Mouse (Mus musculus) frontal cortex, postnatal 10 days (tissue): ENCODE data around the gene Ppara.

Experiments used
- DNase-seq, 2 experiments: peaks; one replicate each; pipeline ENCODE4 v3.0.0; 2022; ENCODE audit warnings: low spot score in 2 of 2, mixed read lengths in 1 of 2

Ppara gene

DNA sequence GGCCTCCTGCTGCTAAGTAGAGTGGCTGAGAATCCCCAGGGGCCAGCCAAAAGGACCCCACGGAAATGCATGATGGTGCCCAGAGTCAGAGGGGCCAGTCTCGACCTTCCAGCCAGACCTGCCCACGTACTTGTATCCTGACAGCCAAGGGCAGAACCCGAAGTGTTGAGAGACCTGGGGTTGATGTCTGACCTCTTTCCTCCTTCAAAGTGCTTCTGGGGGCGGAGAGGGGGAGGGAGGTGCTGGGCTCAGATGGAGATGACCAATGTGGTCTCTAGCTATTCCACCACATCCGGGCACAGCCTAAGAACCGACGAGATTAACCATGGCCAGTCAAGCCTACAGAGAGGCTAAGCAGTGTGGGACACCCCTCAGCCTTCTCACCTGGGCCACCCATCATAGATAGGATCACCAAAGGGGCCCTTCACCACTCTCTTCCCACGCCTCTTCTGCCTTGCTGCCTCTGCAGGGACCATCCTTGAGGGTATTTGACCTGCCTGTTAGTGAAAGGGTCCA is 29.7 kb upstream of the Ppara start:
- no peak for DNase-seq

DNA sequence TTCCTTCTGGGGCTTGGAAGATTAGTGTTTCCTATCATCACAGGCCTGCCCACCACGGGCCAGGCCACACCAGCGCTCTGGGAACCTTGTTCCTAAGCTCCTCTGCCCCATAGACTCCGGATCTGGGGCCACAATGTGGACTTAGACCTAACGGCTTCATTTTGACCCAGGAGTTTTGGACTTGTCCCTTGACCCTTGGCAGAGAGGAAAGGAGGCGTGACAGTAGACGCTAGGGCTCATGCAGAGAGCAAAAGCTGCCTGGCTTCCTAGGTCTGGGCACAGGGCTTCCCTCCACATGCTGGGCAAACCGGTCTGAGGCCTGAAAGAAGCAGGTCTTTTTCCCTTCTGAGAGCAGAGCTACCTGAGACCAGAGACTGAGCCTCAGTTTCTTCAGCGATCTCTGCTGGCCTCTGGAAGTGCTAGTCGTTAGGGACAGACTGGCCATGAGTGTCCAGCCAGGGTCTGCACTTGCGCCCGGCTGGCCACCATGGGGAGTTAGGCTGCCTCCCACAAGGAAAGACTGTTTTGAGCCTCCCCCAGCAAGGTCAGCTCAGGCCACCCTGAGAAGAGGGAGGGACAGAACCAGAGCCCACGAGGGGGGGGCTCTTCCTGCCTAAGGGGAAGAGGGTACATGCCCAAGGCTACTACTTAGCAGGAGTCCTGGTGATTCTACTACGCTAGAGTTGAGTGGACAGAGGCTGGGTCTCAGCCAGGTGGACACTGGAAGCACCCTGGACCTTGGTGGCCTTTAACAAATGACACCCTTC is 29.0 kb upstream of the Ppara start:
- DNase-seq, result no peak

DNA sequence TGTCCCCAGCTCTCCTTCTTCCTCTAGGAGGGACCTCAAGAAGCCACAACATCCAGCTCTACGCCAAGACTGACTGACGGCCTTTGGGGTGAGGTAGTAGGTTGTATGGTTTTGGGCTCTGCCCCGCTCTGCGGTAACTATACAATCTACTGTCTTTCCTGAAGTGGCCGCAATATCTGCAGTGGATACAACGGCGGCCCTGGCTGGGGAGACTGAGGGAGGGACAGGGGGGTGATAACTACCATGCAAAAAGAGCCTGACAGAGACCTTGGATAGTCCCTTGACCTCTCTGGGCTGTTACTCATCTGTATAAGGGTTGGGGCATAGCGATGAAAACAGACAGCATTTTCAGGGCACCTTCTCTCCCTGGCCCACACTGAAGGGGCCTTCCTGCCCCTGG is 28.3 kb upstream of the Ppara start:
- DNase-seq, result no peak

DNA sequence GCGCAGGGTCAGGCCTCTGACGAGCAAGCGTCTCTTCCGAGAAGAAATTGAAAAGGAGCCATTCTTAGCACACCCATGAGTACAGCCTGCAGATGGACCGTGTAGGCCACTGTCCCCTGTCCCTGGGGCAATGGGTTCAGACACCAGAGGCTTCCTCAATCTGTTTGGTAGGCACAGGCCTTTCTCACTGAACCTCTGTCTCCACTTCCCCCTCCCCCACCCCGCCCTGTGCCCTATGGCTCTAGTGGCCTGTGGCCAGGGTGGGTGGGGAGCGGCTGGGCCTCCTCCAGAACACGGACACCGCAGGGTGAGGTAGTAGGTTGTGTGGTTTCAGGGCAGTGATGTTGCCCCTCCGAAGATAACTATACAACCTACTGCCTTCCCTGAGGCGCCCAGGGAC is 27.8 kb upstream of the Ppara start:
- DNase-seq, result no peak

DNA sequence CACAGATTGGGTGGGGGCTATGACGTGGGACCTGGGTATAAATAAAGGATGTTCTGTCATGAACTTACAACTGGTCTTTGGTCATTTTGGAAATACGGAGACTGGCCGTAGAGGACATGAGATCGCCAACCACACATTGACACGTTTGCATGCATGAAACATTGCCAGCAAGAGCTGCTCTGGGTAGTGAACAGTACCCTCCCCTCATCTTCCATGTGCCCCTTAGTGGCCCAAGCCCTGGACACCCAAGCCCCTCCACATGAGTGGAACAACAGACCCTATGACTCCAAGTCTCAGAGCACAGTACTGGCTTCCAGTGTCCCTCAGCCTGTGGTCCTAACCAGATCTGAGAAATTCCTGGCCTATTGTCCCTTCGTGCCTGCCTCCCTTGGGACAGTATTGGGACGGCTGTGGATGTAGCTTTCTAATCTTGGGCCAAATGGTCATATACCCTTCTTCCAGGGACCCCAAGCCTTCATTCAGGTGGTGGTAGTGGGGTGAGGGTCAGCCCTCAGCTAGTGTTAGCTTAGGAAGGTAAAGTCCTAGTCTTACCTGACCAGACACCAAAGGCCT is 27.2 kb upstream of the Ppara start:
- no peak for DNase-seq

DNA sequence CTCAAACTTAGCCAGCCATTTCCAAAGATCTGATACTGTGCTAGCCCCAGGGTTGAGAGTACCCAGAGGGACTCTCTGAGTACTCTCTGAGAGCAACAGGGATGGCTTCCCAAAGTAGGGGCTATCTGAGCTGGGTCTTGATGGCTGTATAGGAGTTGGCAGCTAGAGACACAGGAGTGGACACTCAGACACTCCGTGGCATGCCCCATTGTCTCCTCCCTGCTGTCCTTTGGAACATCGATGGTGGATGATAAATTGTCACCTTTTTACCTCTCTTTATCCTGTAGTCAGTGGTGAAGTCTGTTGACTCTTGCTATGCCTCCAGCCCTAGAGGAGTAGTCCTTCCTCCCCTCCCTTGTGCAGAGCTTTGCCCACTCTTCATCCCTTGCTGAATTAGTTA is 26.6 kb upstream of the Ppara start:
- no peak for DNase-seq

DNA sequence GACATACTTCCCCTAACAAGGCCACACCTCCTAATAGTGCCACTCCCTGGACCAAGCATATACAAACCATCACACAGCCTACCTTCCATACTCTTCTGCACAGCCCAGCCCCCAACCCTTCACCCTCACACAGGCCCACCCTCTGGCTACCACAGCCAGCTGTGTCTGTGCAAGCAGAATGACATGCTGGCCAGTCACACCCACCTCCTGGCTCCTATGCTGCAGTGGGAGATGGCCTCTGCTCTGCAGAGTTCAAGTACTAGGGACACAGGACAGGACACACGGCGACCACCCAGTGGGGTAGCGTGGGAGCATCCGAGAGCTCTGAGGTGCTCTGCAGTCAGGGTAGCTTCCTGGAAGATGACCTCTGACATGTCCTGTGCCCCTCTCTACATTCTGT is 25.9 kb upstream of the Ppara start:
- no peak for DNase-seq

DNA sequence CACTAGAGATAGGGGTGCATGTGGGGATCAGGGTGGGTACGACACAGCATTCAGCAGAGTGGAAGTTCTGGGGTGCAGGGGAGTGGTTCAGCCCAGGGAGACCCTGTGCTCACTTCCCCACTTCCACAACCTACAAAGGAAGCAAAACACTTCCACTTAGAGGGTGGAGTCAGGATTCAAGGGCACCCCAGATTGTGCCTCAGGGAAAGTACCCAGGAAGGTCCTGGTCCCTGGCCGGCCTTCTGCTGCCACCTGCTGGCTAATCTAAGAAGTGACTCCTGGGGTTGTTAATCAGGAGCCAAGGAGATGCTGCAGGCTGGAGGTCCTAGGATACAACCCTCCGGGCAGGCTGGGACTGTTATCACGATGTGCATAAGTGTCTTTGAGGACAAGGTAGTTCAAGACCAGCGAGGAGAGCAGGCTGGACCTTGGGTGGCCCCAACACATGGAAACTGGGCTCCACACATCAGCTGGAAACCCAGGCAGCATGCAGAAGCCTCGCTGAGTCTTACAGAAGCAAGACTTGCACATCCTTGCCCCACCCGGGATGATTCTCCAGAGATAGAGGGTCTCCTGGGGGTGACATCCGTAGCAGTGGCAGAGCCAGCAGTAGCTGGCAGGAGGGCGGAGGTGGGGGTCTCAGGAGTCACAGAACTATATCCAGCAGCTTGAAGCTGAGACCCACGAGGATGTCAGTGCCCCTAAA is 25.4 kb upstream of the Ppara start:
- DNase-seq, result peak; percentile 81 to 85

DNA sequence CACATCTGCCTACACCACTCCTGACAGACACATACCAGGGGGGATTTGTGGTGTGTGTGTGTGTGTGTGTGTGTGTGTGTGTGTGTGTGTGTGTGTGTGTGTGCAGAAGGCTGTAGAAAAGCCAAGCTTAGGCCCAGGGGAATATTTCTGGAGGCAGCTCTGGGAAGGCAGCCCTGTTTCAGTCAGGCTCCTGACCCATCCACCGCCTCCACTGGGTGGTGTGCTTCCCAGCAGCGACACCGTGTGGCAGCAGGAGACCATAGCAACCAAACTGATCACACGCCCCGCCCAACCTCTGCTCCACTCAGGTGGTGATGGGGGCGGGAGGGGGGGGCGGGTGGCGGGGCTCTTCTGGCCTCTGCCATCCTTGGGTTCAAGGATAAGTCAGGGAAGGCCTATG is 24.6 kb upstream of the Ppara start:
- peak; percentile 73 to 84 for DNase-seq

DNA sequence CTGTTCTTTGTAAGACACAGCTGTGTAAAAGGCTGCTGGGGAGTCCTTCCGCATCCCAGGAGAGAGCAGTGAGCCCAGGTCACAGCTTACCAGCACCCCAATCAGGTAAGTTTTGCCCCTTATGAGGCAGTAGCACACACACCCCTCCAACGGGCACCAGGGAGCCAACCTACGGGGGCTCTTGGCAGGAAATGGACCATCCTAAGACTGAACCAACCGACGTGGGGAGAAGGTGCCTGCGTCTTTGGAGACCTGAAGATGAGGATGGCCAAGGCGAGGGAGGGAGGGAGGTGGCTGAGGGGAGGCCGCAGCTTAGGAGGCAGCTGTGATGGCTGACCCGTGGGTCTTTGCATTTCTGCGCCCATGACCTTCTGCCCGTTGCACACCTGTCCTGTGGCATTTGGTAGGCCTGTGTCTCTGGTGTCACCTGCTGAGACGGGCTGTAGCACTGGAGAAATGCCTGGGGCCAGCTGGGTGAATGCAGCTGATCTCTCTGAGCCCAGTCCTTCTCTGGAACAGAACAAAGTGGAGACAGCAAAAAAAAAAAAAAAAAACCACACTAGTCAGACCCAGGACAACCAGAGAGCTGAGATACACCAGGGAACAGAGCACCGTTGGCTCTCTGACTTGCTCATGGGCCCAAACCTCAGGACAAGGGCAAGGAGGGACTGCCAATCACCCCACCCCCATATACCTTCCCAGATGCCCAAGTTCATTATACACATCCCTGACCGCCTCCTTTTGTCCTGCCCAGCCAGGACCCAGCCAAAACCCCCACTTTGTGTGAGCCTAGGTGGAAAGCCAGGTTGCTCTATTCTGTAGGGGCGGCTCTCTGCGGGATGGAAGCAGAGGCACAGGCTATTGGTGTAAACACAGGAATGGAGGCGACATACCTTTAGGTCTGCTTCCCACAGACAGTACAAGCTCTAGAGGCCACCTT is 23.9 kb upstream of the Ppara start:
- no peak for DNase-seq

DNA sequence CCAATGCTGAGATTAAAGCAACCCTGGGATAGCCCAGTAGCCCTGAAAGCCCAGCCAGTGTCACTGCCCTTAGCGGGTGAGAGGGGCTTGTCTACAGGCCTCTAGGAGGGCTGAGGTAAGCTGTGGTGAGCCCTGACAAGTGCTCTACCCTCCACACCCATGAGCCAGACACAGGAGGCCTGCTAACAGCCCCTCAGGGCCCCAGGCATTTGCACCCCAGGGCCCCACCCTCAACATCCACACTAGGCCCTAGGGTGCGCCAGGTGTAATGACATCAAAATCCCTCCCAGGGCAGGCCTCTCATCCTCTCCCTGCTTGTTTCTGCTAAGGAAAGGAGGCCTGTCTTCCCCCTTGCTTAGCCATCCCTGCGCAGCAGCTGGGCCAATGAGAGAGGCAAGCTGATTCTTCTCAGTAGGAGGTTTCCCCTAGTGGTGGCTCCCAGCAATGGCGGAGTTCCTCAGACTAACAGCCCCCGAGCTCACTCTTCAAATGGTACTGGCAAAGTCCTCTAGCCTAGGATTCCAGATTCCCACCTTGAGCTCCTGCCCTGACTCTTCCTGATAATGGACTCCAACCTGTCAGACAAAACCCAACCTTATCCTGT is 22.1 kb upstream of the Ppara start:
- no peak for DNase-seq

DNA sequence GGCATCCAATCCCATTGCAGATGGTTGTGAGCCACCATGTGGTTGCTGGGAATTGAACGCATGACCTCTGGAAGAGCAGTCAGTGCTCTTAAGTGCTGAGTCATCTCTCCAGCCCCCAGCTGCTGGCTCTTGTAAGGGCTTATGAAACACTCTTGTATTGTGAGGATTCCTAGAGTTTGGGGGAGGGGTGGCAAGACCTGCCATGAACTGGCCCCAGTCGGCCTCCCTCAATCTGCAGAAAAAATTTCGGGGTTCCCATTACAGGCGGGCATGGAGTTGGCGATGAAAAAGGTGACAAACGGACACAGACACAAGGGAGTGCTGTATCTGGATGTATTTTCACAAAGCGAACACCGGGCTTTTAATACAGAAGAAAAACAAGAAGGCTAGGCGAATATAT is 21.4 kb upstream of the Ppara start:
- DNase-seq, result no peak

DNA sequence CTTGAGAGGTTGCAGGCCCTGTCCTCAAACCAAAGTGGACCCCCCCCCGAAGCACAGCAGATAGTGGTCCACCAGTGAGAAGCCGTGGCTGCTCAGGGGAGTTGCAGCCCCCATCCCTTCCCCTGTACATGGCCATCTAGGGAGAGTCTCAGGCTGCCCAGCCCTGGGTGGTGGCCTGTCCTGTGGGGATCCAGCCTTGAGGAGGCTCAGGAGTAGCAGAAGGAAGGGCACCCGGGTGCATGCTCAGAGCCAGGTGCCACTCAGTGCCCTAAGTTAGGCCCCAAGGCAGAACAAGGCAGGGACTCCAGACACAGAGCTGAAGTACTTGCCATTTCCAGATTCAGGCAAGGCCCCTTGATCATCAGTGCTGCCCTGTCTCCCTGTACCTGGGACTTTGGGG is 19.7 kb upstream of the Ppara start:
- no peak for DNase-seq

DNA sequence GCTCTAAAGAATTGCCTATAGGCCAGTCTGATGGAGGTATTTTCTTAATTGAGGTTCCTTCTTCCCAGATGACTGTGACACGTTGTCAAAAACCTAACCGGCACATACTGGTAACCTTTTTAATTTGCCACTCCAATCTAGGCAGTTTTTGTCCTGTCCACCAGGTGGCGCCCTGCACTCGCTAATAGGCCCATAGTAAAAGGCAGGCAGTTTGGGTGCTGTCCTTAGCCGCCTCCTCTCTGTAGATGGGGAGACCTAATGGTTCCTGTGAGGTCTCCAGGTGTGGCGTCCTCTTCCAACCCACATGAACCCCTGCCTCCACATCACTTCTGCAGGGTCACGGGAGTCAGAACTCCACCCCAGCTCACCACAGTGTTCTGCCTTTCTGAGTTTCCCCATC is 18.7 kb upstream of the Ppara start:
- DNase-seq, result peak in 1 of 2 experiments; percentile 82

DNA sequence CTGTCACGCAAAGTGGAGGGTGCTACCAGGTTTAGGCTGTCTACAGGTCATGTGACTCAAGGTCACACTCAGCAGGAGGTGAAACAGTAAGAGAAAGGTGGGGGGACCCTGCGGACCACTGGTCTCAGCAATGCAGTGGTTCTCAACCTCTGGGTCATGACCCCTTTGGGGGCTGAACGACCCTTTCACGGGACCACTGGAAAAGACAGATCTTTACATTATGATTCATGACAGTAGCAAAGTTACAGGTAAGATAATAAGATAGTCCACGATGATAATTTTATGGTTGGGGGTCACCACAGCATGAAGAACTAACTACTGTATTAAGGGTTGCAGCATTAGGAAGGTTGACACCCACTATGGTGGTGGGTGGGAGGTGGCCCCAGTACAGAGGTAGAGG is 18.2 kb upstream of the Ppara start:
- DNase-seq, result no peak

DNA sequence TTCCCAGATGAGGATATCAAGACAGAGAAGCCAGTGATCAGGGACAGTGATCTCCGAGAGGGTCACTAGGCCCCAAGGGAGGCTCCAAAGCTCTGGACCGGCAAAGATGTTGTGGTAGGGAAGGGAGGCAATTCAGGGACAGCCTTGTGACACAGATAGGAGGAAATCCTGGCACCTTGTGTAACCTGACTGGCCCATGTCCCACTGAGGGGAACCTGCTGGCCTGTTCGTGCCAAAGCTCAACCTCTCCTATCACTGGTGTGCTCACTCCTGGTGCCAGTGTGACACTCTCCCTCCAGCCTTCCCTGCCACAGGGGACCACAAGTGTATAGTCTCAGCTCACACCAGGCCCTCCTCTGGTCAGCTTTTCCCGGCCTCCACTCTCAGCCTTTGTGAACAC is 17.8 kb upstream of the Ppara start:
- DNase-seq, result no peak

DNA sequence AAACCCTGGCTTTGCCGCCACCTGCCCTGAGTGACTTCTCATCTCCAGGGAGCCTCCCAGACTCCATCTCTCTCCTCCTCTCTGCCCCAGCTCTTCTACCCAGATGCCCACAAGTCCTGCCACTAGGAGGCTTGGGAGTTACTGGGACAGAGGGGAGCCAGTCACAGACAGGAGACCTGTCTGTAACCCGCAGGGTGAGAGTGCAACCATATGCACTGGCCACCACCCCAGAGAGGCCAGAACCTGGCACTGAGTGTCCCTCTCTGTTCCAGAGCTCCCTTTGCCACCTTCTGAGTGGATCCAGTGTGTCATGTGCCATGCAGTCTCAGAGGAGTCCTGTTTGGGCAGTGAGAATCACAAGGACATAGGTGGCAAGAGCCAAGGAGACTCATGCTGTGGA is 17.0 kb upstream of the Ppara start:
- DNase-seq, result no peak

DNA sequence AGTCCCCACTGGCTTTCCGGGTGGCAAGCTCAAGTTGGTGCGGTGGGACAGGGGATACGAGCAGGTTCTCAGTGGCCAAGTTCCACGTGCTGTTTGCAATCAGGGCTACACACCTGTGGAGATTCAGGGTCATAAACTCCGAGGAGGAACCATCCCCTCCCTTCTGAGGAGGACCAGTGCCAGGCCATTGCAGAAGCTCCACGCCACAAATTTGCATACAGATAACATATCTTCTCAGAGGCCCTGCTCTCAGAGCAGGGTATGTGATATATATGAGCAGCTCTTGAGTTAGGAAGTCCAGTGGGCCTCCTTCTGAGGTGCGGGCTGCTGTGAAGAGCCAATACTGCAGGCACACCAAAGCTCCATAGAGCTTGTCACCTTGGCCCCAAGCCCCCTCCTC is 15.8 kb upstream of the Ppara start:
- DNase-seq, result no peak

DNA sequence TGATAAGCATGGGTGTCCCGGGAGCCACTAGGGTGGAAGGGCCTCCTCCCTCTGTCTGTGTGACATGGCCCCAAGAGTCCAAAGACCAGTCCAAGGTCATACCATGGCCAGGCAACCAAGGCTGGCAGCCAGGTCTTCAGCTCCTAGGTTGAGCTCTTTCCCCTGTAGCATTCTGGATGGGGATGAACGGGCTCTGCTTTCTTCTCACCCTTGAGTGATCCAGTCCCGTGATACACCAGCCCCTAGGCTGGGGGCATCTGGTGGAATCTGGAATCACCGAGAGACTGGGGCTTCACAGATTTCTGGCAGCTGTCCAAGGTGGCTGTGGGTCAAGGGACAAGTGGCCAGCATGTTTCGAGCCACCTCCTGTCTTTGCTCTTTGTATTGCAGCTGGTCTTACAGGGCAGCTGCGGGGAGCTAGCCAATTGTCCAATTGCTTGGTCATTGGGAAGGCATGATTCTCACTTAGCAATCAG is 14.4 kb upstream of the Ppara start:
- no peak for DNase-seq

DNA sequence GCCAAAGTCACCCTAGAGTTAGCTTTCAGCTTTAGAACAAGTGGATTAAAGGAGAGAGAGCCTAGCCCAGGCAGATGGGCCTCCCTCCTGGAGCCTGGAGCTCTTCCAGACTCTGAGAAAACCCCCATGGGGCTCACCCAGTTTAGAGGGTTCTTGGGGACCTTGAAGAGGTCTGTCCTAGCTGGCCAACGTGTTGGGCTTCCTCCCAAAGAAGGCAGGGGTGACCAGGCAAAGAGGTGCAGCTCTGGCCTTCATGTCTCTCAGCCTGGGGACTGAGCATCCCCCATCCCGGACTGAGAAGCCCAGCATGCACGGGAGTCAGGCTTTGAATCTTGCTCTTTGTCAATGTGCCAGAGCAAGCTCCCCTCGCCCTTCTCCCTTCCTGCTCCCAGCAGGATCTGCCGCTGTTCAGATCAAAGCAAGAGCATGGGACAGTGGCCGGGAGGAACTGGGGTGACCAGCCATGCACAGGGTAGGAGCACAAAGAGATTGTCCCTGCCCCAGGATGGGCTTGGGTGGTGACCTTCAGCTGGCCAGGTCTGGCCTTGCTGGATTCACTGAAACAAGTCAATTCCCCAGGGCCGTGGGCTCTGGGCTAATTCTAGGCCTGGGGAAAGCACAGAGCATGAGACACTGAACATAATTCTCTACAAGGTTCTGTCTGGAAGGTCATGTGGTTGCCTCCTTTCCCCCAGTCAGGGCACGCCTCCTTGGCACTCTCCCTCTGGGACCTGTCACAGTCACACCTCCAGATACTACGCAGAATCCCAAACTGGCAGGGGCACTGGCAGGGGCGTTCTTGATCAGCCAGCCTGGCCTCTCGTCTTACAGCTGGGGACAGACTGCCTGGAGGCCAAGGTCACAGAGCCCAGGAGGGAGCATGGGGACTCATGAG is 10.3 kb upstream of the Ppara start:
- no peak for DNase-seq
